Mouse (Mus musculus): Measurements from ENCODE around the gene Krt81.

Gene Krt81

DNA sequence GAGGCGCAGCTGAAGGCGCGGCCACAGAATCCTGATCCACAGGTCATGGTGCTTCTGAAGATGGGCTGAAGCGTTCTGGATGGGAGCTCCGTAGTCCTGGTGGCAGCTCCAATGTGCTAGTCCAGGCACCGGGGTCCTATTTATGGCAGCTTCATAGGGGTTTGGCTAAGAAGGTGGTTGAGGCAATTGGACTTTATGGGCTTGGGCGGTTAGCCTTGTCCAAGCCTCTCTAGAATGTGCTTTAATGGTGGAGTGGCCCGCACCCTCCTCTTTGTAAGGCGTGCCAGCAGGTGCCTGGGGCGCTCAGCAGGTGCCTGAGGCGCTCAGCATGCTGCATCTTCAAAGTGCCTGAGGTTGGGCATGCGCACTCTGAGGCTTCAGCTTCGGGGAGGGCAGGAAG lies at the start of gene Krt81:
Gene Krt81, minus strand, starts transcription at position 101 of the 400 bp plus-strand sequence.
- DNase-seq (ENCODE audit: extremely low read depth, low read depth) = no peak

- no peak for DNase-seq (ENCODE audit: extremely low read depth, low read depth)
Measured at GRCm38 (mm10) chr15:101508247-101508646, 44.7 kb upstream of the Krt81 start.

GRCm38 (mm10) chr15:101506896-101507758 lies 43.6 kb upstream of the Krt81 start:
- no peak for DNase-seq (ENCODE audit: extremely low read depth, low read depth)

DNA sequence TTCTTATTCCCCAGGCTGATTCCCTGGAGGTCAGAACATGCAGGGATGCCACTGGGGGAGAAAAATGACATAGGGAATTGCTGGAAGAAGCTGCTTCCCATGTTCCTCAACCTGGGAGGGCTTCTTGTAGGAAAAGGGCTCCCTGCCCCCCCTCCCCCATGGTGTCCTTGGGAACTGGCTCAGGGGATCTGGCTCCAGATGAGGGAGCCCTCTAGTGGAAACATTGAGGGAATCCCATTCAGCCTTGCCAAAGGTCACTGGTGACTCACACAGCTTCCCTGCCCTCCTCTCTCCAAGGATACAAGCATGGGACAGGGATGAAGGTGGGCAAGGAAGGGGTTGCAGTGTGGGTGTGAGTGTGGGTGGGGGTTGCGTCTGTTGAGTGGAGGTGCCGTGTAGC lies 33.6 kb upstream of the Krt81 start:
- DNase-seq (ENCODE audit: extremely low read depth, low read depth) = peak; percentile 4

DNA sequence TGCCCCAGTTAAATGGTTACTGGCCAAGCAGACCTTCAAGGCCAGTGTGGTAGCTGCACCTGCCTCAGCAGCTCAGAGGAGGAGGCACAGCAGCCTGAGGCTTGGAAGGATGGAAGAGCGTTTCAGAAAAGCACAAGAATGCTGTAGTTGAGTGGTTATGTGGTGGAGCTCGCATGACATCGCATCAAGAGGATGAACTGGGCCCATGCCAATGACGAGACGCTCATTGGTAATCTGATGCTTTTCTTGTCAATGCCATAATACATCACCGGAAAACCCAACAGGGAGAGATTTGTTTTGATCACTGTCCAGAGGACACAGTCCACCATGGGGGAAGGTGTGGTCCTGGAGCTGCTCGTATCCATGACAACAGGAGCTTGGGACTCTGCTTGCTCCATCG lies 31.7 kb upstream of the Krt81 start:
- DNase-seq (ENCODE audit: extremely low read depth, low read depth) = no peak

GRCm38 (mm10) chr15:101494203-101494602 lies 30.7 kb upstream of the Krt81 start:
- DNase-seq (ENCODE audit: extremely low read depth, low read depth) = no peak

DNA sequence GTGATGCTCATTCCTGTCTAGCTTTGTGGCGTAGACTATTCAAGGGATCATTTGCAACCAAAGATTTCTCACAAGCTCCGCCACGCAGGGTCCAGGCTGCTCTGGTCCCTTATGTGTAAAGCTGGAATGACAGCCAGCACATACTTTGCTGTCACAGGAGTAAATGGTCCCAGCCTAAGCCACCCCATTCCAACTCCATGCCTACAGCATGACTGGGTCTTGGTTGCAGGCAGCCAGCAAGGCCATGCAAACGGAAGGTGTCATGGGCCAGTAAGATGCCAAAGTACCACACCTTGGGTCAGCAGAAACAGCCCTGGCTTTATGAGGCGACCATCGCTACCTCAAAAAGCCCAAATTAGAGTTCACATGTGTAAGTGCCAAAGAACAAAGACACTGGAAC lies 30.2 kb upstream of the Krt81 start:
- no peak for DNase-seq (ENCODE audit: extremely low read depth, low read depth)

GRCm38 (mm10) chr15:101492718-101493117 lies 29.2 kb upstream of the Krt81 start:
- DNase-seq (ENCODE audit: extremely low read depth, low read depth) = no peak

GRCm38 (mm10) chr15:101491431-101491830 lies 27.9 kb upstream of the Krt81 start, which contains the start of gene Krt83:
Gene Krt83 (minus strand): TSS chr15:101491512.
- DNase-seq (ENCODE audit: extremely low read depth, low read depth) = no peak

- DNase-seq (ENCODE audit: extremely low read depth, low read depth) = no peak
Measured at GRCm38 (mm10) chr15:101485911-101486635, 22.5 kb upstream of the Krt81 start.

DNA sequence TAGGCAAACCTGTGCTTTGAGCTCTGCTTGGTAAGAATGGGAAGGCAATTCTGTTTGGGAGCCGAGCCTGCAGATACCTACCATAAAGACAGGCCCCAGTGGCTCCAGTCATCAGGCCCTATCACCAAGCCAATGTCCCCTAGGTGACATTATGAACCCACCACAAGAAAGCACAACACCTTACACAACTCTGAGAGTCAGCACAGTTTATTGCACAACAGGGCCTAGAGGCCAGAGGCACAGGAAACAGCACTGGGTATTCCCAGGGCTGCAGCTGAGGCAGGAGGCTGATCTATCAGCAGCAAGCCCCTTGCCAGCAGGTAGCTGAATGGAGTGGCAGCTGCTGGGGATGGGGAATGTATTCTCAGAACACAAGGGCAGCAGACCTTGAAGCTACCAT lies 21.4 kb upstream of the Krt81 start:
- DNase-seq (ENCODE audit: extremely low read depth, low read depth) = no peak

- DNase-seq (ENCODE audit: extremely low read depth, low read depth) = no peak
Measured at GRCm38 (mm10) chr15:101483646-101484045, 20.1 kb upstream of the Krt81 start.

DNA sequence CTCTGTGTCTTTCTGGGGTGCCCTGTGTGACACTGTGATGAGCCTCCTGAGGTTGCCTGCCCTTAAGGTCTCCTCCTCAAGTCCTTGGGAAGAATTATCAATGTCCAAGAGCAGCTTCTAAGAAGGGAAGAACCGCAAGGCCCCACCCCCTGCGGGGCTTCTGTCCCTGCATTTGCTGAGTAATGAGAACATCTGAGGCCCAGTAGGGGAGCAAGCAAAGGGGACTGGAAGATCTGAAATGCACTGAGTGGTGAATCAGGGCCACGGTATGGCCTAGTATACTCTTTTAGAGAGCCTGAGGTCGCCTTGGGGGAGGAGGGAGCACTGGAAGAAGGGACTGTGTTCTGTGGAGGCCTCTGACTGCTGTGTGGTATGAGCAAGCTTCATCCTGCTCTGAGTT lies 18.5 kb upstream of the Krt81 start:
- DNase-seq (ENCODE audit: extremely low read depth, low read depth) = no peak

- no peak for DNase-seq (ENCODE audit: extremely low read depth, low read depth)
Measured at GRCm38 (mm10) chr15:101479666-101480060, 16.1 kb upstream of the Krt81 start.

DNA sequence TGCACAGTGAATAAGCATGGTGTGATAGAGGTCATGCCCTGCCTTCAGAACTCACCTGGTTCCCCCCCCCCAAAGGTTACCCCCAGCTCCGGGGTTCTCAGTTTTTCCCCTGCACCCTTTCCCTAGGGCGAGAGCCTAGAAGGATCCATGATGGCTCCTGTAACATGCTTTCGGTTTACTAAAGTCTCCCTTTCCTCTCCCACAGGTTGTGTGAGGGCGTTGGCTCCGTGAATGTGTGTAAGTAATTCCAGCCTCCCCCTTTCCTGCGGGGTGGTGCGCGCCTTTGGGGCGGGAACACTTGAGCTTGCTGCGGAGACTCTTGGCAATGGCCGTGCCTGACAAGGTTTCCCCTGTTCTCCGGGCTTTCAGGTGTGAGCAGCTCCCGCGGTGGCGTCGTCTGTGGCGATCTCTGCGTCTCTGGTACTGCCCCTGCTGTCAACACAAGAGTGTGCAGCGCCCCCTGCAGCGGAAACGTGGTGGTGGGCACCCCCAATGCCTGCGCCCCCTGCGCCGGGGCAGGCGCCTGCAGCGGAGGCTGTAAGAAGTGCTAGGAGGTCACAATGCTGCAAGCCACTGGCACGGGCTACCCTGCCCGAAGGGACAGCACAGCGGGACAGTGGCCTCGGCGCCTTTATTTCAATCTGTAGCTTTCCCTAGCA lies 15.6 kb upstream of the Krt81 start:
- DNase-seq (ENCODE audit: extremely low read depth, low read depth) = no peak

DNA sequence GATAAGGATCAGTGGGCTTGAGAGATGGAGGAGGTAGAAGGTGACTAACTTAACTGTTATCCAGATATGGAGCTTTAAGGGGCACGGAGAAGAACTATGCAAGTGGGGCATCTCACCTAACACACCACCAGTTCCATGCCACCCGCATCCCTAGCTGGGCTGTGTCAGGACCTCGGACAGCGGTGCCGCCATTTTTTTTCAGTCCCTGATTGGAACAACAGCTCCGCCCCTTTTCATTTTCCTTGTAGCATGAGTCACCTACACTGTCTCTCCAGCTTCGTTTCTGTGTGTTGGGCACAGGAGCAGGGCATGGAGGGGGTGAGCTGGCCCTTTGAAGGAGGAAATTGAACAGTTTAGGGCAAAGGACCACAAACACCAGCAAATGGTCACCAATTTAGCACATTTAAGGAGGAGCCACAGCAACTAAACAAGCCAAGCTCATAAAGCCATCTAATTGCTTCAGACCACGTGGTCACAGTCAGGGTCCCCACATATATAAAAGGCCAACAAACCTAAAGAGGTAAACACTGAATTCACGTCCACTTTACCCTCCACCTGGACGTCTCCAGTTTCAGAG lies 9.5 kb upstream of the Krt81 start, which contains the start of gene Krt86:
Gene Krt86, plus strand, starts transcription at position 527 of the 577 bp plus-strand sequence.
- no peak for DNase-seq (ENCODE audit: extremely low read depth, low read depth)

- no peak for DNase-seq (ENCODE audit: extremely low read depth, low read depth)
Measured at GRCm38 (mm10) chr15:101469093-101469492, 5.5 kb upstream of the Krt81 start.

- DNase-seq (ENCODE audit: extremely low read depth, low read depth) = no peak
Measured at GRCm38 (mm10) chr15:101459283-101459682, 4.3 kb downstream of the Krt81 start.

GRCm38 (mm10) chr15:101458361-101458930 lies 5.1 kb downstream of the Krt81 start:
- DNase-seq (ENCODE audit: extremely low read depth, low read depth) = no peak

DNA sequence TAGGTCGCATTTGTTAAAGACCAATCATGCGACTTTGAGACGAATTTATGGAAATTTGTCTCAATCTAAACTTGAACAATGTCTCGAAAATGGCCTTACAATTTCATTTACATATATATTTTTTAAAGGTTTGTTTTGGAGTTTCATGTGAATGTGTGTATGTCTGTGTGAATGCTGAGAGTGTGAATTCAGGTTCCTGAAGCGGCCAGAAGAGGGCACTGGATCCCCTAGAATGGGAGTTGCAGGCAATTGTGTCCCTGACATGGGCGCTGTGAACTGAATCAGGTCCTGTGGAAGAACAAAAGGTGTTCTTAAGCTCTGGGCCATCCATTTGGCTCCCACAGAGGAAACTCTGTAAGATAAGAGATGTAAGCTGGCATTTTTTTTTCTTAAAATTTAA lies 7.7 kb downstream of the Krt81 start:
- DNase-seq (ENCODE audit: extremely low read depth, low read depth) = no peak

GRCm38 (mm10) chr15:101455292-101455691 lies 8.3 kb downstream of the Krt81 start:
- no peak for DNase-seq (ENCODE audit: extremely low read depth, low read depth)

Measured in MEL-GATA-1-ER (cell line).